Mouse (Mus musculus) testis, adult 2 months (tissue): ENCODE measurements around the gene Magi2. TPM values are rescaled to one million over a fixed set of nuclear protein-coding genes. Genes with fewer than 3 reads are reported as not detected.

Experiments
- H3K27ac ChIP-seq: fragments of 200-500 bp; 2 replicates; pipeline ENCODE4 v1.5.1; 2012; ENCODE audit warnings: low read depth, low read length; ENCODE audit not compliant: control insufficient read depth, insufficient read depth
- H3K27me3 ChIP-seq: fragments of 200-500 bp; 2 replicates; pipeline ENCODE4 v1.6.1; 2012; ENCODE audit warnings: mild to moderate bottlenecking, low read length, moderate library complexity; ENCODE audit not compliant: control insufficient read depth, insufficient read depth
- H3K36me3 ChIP-seq: fragments of 200-500 bp; 2 replicates; pipeline ENCODE4 v1.6.1; 2012; ENCODE audit warnings: mild to moderate bottlenecking, low read length; ENCODE audit not compliant: control insufficient read depth, insufficient read depth
- H3K4me1 ChIP-seq: fragments of 200-500 bp; 2 replicates; pipeline ENCODE4 v1.6.1; 2012; ENCODE audit warnings: low read length; ENCODE audit not compliant: control insufficient read depth, insufficient read depth
- H3K4me3 ChIP-seq: fragments of 200-500 bp; 2 replicates; pipeline ENCODE4 v1.5.1; 2012; ENCODE audit warnings: low read depth, mild to moderate bottlenecking, low read length, moderate library complexity, mixed read lengths; ENCODE audit not compliant: control insufficient read depth
- CTCF ChIP-seq: fragments of 200-500 bp; IDR thresholded peaks from 2 replicates; pipeline ENCODE4 v1.5.1; 2012; ENCODE audit warnings: low read depth, mild to moderate bottlenecking, inconsistent platforms, low read length, moderate library complexity; ENCODE audit not compliant: control insufficient read depth, insufficient read depth, insufficient replicate concordance
- POLR2A ChIP-seq: fragments of 200-500 bp; IDR thresholded peaks from 2 replicates; pipeline ENCODE4 v1.6.1; 2012; ENCODE audit warnings: low read depth, mild to moderate bottlenecking, inconsistent platforms, low read length, moderate library complexity; ENCODE audit not compliant: control insufficient read depth
- polyA plus RNA-seq: library from polyadenylated mRNA; depleted of rRNA; stranded (reverse); fragments of >200 nt; gene quantifications from 2 replicates; pipeline ENCODE4 v1.2.3, GENCODE M21; 2012

Gene Magi2
- polyA plus RNA-seq, 1 experiment, result 6.3 TPM

DNA sequence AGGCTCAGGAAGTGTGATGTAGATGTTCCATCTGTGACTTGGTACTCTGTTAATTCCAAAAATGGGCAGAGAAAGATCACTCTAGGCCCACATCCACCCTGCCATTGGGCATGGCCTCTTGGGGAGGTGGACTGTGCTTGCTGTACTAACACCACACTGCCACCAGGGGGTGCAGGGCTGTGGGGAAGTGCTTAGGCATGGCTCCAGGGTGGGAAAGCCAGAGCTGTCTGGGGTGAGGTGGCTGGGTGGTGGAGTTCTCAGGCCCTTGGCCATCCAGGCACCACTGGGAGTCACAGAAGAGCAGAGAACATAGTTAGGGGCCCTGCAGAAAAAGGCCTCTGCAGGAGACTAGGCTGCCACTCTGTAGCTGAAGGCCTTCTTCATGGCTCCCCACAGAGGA is 1243.6 kb downstream of the Magi2 start:
- TF ChIP-seq POLR2A (no peak), CTCF (peak; percentile 90; the same call in 1 of the 2 replicates)
- no peak overlapping the region for H3K4me3 ChIP-seq
- no peaks in the 10 kb centered on the region for H3K27me3 ChIP-seq
- no peaks in the 10 kb centered on the region for H3K36me3 ChIP-seq
- H3K4me1 ChIP-seq, result no peaks in the 10 kb centered on the region
- no peak overlapping the region for H3K27ac ChIP-seq

DNA sequence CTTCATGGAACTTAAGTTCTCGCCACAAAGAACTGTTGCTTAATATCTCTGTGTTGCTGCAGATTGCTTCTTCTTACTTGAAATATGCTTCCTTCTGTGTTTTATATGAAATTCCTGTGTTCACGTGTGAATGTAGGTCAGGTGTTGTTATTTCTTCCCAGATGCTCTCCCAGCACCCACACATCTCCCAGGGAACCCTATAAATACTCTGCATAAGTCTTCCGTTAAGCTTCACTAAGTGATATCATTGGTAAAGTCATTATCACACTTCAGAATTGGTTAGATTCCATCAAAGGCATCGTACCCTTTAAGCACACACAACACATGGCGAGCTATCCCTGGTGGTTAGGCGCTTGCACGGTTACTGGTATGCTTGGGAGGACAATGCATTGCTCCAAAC is 1257.7 kb downstream of the Magi2 start:
- TF ChIP-seq POLR2A (no peak), CTCF (no peak)
- Histone ChIP-seq H3K36me3 (no peaks in the 10 kb centered on the region), H3K27ac (no peak overlapping the region), H3K4me1 (no peaks in the 10 kb centered on the region), H3K27me3 (no peaks in the 10 kb centered on the region), H3K4me3 (no peak overlapping the region)

DNA sequence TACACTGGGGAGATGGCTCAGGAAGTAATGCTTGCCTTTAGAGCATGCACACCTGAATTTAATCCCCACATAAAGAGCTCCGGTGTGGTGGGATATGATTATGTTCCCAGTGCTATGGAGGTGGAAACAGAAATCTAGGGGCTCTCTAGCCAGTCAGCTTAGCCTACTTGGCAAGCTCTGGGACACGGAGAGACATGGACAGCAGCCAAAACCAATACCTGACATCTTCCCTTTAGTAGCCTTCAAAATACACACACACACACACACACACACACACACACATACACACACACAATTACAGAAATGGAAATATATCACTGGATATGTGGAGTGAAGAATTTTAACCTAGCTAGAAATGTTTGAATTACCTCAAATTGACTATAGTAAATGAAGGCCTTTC is 1265.1 kb downstream of the Magi2 start:
- Histone ChIP-seq H3K27ac (no peak overlapping the region), H3K36me3 (no peaks in the 10 kb centered on the region), H3K4me3 (no peak overlapping the region), H3K4me1 (no peaks in the 10 kb centered on the region), H3K27me3 (no peaks in the 10 kb centered on the region)
- no peak for TF ChIP-seq CTCF
- no peak for TF ChIP-seq POLR2A

DNA sequence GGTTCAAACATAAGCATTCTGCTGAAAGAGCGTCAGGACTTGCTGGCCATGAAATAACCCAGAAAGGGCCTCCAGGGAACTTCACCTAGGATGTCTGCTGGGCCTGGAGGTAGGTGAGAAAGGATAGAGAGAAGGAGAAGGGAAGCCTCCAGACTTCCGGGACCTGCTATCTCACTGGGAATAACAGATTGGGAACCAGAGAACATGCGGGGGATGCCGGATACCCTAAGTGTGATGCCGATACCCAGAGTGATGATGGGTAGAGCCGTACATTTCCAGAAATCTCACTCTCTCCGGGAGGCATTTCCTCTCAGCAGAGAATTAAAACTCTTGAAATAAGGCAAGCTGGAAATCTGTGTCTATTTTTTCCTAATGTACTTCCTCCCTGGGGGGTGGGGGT is 1265.8 kb downstream of the Magi2 start:
- Histone ChIP-seq H3K4me3 (no peak overlapping the region), H3K27ac (no peak overlapping the region), H3K4me1 (no peaks in the 10 kb centered on the region), H3K36me3 (no peaks in the 10 kb centered on the region), H3K27me3 (no peaks in the 10 kb centered on the region)
- no peak for TF ChIP-seq POLR2A
- no peak for TF ChIP-seq CTCF

DNA sequence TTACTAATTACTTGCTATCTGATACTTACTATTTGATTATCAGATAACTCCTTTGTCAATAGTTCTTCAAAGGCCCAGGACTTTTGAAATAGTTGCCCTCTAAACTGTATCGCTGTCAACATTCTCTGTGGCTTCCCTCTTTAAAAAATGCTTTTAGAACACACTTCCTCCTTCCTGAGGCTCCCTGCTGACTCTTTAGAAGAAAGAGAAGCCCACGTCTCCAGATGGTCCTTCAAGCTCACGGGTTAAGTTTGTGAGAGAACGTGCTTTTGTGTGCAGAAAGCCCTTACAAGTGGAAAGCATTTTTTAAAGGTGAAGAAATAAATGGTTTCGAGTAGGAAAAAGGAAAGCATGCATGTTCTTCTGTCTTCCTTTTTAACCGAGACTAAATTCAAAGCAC is 1267.2 kb downstream of the Magi2 start:
- H3K27me3 ChIP-seq, result no peaks in the 10 kb centered on the region
- H3K4me1 ChIP-seq, result no peaks in the 10 kb centered on the region
- H3K27ac ChIP-seq, result no peak overlapping the region
- TF ChIP-seq CTCF, result no peak
- TF ChIP-seq POLR2A, result no peak
- H3K4me3 ChIP-seq, result no peak overlapping the region
- no peaks in the 10 kb centered on the region for H3K36me3 ChIP-seq

DNA sequence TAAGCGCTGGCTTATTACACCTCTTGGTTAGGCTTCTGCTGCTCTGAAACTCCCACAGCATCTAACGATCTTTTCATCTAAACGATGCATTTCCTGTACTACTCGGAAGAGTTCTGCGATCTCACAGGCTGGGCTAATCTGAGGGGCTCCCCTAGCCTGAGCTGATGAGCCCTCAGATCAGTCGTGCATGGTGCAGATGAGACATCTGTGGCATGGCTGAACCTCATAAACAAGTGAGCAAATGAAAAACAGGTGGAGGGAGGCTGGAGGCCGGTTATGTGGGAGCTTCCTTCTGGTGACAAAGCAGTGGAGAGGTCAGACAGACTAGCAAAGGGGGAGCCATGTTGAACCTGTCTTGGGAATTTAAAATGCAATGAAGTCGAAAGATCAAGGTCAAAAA is 1270.1 kb downstream of the Magi2 start:
- no peak overlapping the region for H3K4me3 ChIP-seq
- TF ChIP-seq CTCF (no peak), POLR2A (no peak)
- no peaks in the 10 kb centered on the region for H3K36me3 ChIP-seq
- no peak overlapping the region for H3K27ac ChIP-seq
- no peaks in the 10 kb centered on the region for H3K27me3 ChIP-seq
- H3K4me1 ChIP-seq, result no peaks in the 10 kb centered on the region

DNA sequence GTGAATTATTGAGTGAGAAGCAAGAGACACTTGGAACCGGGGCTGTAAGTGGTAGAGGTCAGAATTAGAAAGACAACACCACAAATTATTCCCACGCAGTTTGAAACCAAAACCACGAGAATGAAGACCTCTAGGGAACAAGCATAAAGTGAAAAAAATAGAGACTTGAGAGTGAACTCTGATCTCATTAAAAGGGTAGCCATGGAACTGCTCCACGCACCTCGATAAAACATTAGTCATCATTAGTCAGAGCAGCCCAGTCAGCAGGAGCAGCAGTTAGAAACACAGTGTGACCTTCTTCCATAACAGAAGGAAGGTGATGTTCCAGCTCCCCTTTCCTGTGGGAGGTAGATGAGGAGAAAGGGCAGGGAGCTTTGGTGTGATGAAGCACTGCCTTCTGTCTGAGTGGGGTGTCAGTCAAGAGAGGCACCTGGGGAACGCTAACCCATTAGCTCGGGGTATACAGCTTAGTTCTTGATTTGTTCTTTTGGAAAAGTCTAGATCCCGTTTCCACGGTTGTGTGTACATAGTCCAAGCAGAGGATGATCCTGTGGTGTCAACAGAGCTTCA is 1272.3 kb downstream of the Magi2 start:
- no peak for TF ChIP-seq CTCF
- no peak for TF ChIP-seq POLR2A
- Histone ChIP-seq H3K27me3 (no peaks in the 10 kb centered on the region), H3K4me3 (no peak overlapping the region), H3K27ac (no peak overlapping the region), H3K36me3 (no peaks in the 10 kb centered on the region), H3K4me1 (no peaks in the 10 kb centered on the region)

DNA sequence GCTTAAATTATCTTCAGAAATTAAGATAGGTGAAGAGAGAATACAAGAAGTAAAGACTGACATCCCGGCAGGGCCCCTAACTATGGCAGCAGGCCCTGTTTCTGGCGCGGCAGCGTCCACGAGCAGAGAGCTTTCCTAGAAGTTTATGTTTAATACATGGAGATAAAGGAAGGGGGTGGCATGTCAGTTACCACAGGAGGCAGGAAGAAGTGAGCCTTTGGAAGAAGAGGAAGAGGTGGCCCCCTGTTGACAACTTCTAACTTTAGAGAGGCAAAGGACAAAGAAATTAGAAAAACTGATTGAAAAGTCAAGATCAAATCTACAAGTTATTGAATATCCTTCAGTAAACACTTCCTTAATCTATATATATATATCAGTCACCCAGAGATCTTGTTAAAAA is 1281.8 kb downstream of the Magi2 start:
- H3K4me3 ChIP-seq, result no peak overlapping the region
- TF ChIP-seq POLR2A (no peak), CTCF (no peak)
- no peaks in the 10 kb centered on the region; the same call in 1 of the 2 replicates for H3K4me1 ChIP-seq
- no peak overlapping the region for H3K27ac ChIP-seq
- no peaks in the 10 kb centered on the region for H3K36me3 ChIP-seq
- no peaks in the 10 kb centered on the region for H3K27me3 ChIP-seq
